Mouse (Mus musculus): ENCODE results near the gene Ahcy. TPM values are rescaled to one million over a fixed set of nuclear protein-coding genes. Genes with fewer than 3 reads are reported as not detected.

Gene Ahcy
- total and polyA plus RNA-seq, 2 experiments from 2014 or later, result 31.1 to 68.0 TPM

DNA sequence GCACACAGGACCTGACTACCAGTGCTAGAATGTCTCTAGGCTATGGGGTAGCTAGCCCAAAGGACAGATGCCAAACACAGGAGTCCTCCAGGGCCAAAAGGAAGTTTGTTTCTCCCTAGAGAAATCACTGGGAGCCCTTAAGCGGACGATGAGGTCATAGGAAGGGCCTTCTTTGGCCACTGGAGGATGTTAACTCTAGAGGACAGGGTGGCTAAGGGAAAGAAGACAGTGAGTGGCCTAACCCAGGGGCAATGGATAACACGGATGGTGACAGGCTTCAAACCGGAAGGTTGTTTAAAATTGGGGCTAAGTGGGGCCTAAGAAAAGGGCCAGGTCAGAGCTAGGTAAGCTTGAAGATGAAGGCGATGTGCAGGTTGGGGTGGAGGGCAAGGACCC, 24.2 kb downstream of the Ahcy start:
- DNase-seq (ENCODE audit: low spot score) (peak; percentile 21), ATAC-seq (peak; percentile 36)
- no peaks in the 10 kb centered on the region for H3K27me3 ChIP-seq (ENCODE audit: insufficient read depth, low read length)
- H3K4me2 ChIP-seq (ENCODE audit: low read depth, low read length), result peak overlapping the region; percentile 69
- no peaks in the 10 kb centered on the region for H3K36me3 ChIP-seq (ENCODE audit: insufficient read depth, low read length)
- no peaks in the 10 kb centered on the region for H3K9me3 ChIP-seq (ENCODE audit: low read length)
- peak overlapping the region; percentile 91 for H3K27ac ChIP-seq
- peak overlapping the region; percentile 66 for H3K9ac ChIP-seq (replicated peaks; ENCODE audit: low read length)
- 16% methylated on average over 5 of the region's 5 CpGs for WGBS
- peak overlapping the region; percentile 40 for H3K4me3 ChIP-seq (ENCODE audit: low read length)
- no peak for TF ChIP-seq CTCF (IDR thresholded peaks at IDR 0.05; ENCODE audit: low read depth)
- H3K4me1 ChIP-seq (ENCODE audit: insufficient read depth, low read length), result peaks cover 5% of the 10 kb centered on the region

DNA sequence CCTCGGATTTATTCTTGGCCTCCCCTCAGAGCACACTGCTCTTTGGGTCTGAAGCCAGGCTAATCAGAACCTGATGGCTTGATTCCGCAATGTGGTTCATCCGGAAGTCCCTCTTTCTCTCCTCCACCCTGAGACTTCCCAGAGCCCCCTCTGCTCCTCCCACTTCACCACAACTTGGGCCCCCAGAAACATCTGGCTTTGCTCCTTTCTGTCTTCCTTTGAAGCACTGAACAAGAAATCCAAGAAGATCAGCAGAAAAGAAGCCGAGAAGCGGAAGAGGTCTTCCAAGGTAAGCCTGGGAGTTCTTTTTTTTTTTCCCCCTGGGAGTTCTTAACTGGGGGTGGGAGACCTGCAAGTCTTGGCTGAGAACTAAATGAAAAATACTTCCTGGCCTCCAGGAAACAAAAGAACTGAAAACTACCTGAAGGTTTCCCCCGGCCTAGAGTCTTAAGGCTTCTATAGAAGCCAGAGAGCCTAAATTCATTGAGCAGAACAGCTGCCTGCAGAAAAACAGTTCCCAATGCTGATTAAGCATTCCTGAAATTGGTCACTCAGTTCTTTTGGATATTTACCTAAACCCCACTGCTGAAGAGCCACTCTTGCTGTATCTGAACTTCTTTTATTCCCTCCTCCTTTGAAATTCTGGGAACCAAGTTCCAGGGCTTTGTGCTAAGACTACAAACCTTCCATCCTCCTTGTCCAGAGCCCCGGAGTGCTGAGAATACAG, 26.7 kb downstream of the Ahcy start:
- no peak for ATAC-seq
- Histone ChIP-seq H3K4me3 (ENCODE audit: low read length) (no peak overlapping the region), H3K4me1 (ENCODE audit: insufficient read depth, low read length) (peaks cover 5% of the 10 kb centered on the region), H3K9me3 (ENCODE audit: low read length) (no peaks in the 10 kb centered on the region), H3K27ac (no peak overlapping the region), H3K4me2 (ENCODE audit: low read depth, low read length) (no peak overlapping the region), H3K36me3 (ENCODE audit: insufficient read depth, low read length) (no peaks in the 10 kb centered on the region), H3K27me3 (ENCODE audit: insufficient read depth, low read length) (no peaks in the 10 kb centered on the region), H3K9ac (replicated peaks; ENCODE audit: low read length) (no peak overlapping the region)
- no peak for TF ChIP-seq CTCF (IDR thresholded peaks at IDR 0.05; ENCODE audit: low read depth)
- WGBS, result 72% methylated on average over 7 of the region's 7 CpGs
- no peak for DNase-seq (ENCODE audit: low spot score)

GRCm38 (mm10) chr2:155046803-155047202, 27.5 kb downstream of the Ahcy start:
- TF ChIP-seq CTCF (IDR thresholded peaks at IDR 0.05; ENCODE audit: low read depth), result no peak
- no peaks in the 10 kb centered on the region for H3K27me3 ChIP-seq (ENCODE audit: insufficient read depth, low read length)
- no peak overlapping the region for H3K4me2 ChIP-seq (ENCODE audit: low read depth, low read length)
- no peaks in the 10 kb centered on the region for H3K36me3 ChIP-seq (ENCODE audit: insufficient read depth, low read length)
- H3K9me3 ChIP-seq (ENCODE audit: low read length), result no peaks in the 10 kb centered on the region
- no peak overlapping the region for H3K4me3 ChIP-seq (ENCODE audit: low read length)
- ATAC-seq (no peak), DNase-seq (ENCODE audit: low spot score) (no peak)
- H3K4me1 ChIP-seq (ENCODE audit: insufficient read depth, low read length), result peaks cover 5% of the 10 kb centered on the region
- H3K9ac ChIP-seq (replicated peaks; ENCODE audit: low read length), result no peak overlapping the region
- 84% methylated on average over 2 of the region's 2 CpGs for WGBS
- H3K27ac ChIP-seq, result no peak overlapping the region

- Histone ChIP-seq H3K4me2 (ENCODE audit: low read depth, low read length) (no peak overlapping the region), H3K9ac (replicated peaks; ENCODE audit: low read length) (no peak overlapping the region), H3K9me3 (ENCODE audit: low read length) (no peaks in the 10 kb centered on the region), H3K27me3 (ENCODE audit: insufficient read depth, low read length) (no peaks in the 10 kb centered on the region), H3K27ac (no peak overlapping the region), H3K4me1 (ENCODE audit: insufficient read depth, low read length) (peaks cover 1% of the 10 kb centered on the region), H3K4me3 (ENCODE audit: low read length) (no peak overlapping the region), H3K36me3 (ENCODE audit: insufficient read depth, low read length) (no peaks in the 10 kb centered on the region)
- WGBS, result 66% methylated on average over 3 of the region's 3 CpGs
- DNase-seq (ENCODE audit: low spot score) (no peak), ATAC-seq (no peak)
- no peak for TF ChIP-seq CTCF (IDR thresholded peaks at IDR 0.05; ENCODE audit: low read depth)
Observed at GRCm38 (mm10) chr2:155045075-155045474, 29.2 kb downstream of the Ahcy start.

GRCm38 (mm10) chr2:155044542-155044941, 29.8 kb downstream of the Ahcy start:
- Histone ChIP-seq H3K4me1 (ENCODE audit: insufficient read depth, low read length) (no peaks in the 10 kb centered on the region), H3K27ac (no peak overlapping the region), H3K4me3 (ENCODE audit: low read length) (no peak overlapping the region), H3K9ac (replicated peaks; ENCODE audit: low read length) (no peak overlapping the region), H3K9me3 (ENCODE audit: low read length) (no peaks in the 10 kb centered on the region), H3K36me3 (ENCODE audit: insufficient read depth, low read length) (no peaks in the 10 kb centered on the region), H3K27me3 (ENCODE audit: insufficient read depth, low read length) (no peaks in the 10 kb centered on the region), H3K4me2 (ENCODE audit: low read depth, low read length) (no peak overlapping the region)
- no peak for TF ChIP-seq CTCF (IDR thresholded peaks at IDR 0.05; ENCODE audit: low read depth)
- DNase-seq (ENCODE audit: low spot score) (no peak), ATAC-seq (no peak)
- WGBS, result 79% methylated on average over 3 of the region's 3 CpGs

GRCm38 (mm10) chr2:155039956-155040355, 34.3 kb downstream of the Ahcy start:
- ATAC-seq (no peak), DNase-seq (ENCODE audit: low spot score) (no peak)
- Histone ChIP-seq H3K27me3 (ENCODE audit: insufficient read depth, low read length) (no peaks in the 10 kb centered on the region), H3K4me1 (ENCODE audit: insufficient read depth, low read length) (no peaks in the 10 kb centered on the region), H3K36me3 (ENCODE audit: insufficient read depth, low read length) (no peaks in the 10 kb centered on the region), H3K4me3 (ENCODE audit: low read length) (no peak overlapping the region), H3K9ac (replicated peaks; ENCODE audit: low read length) (no peak overlapping the region), H3K4me2 (ENCODE audit: low read depth, low read length) (no peak overlapping the region), H3K9me3 (ENCODE audit: low read length) (no peaks in the 10 kb centered on the region), H3K27ac (no peak overlapping the region)
- TF ChIP-seq CTCF (IDR thresholded peaks at IDR 0.05; ENCODE audit: low read depth), result no peak
- WGBS, result 74% methylated on average over 4 of the region's 4 CpGs

DNA sequence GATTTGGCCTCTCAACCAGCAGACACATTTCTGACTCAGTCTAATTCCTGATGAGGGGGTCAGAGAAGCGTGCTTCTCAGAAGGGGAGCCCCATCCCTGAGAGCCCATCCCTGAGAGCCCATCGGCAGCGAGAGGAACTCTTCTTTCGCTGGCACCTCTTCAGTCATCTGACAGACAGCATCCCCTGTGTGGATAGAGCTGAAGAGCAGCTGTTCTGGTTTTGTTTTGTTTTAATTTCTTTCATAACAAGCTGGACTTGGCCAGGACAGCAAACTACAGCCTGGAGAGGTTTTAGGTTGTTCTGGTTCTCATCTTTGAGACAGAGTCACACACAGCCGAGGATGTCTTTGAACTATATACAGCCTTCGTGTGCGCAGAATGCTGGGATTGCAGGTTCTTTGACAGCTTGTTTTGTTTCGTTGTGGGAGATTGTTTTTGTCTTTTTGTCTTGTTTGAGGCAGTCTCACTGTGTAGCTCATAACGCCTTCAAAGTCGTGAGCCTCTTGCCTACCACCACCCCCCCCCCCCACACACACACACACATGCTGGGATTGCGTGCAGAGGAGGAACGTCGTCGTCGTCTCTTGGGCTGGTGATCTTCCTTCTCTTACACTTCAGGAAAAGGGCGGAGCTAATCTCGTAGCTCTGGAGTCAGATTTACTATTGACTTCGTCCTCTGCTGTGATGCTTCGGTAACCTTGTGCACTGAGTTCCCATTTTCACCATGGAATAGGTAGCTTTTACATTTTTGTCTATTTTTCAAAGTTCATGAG, 41.2 kb downstream of the Ahcy start:
- H3K4me1 ChIP-seq (ENCODE audit: insufficient read depth, low read length), result no peaks in the 10 kb centered on the region
- no peaks in the 10 kb centered on the region for H3K9me3 ChIP-seq (ENCODE audit: low read length)
- no peak for TF ChIP-seq CTCF (IDR thresholded peaks at IDR 0.05; ENCODE audit: low read depth)
- H3K4me3 ChIP-seq (ENCODE audit: low read length), result no peak overlapping the region
- no peak for ATAC-seq
- DNase-seq (ENCODE audit: low spot score), result no peak
- no peak overlapping the region for H3K4me2 ChIP-seq (ENCODE audit: low read depth, low read length)
- 39% methylated on average over 19 of the region's 19 CpGs for WGBS
- H3K27me3 ChIP-seq (ENCODE audit: insufficient read depth, low read length), result no peaks in the 10 kb centered on the region
- H3K9ac ChIP-seq (replicated peaks; ENCODE audit: low read length), result no peak overlapping the region
- H3K27ac ChIP-seq, result no peak overlapping the region
- no peaks in the 10 kb centered on the region for H3K36me3 ChIP-seq (ENCODE audit: insufficient read depth, low read length)

All from hindbrain, postnatal 0 days (tissue).